In the genomic region with DNA sequence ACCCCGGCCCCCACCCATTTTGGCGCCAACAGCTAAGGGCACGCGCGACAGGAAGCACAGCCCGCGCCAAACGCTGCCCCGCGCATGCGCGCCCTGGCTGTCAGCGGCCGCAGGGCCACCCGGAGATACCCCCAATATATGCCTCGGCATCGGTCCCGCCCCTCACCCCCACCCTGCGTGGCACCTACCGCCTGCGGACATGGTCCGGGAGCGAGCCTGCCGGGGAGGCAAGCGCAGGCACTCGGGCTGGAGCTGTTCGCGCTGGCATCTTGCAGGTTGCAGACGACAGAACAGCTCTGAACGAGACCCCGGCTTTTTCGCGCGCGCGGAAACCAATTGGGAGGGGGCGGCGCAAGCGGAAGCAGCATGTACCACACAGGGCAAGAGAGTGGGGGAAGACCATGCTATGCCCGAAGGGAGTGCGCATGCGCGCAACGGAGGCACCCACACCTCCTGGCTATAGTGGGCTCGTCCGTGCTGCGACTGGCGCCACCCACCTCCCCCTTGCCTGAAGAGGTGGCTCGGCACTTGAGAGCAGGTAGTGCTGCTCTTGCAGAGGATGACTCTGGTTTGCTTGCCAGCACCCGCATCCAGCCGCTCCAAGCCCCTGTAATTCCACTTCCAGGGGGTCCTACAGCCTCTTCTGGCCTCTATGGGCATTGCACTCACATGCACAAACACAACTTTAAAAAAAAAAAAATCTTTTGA, we compare ENCODE assay signal across 8 mouse cellular contexts. TPM values are rescaled to one million over a fixed set of nuclear protein-coding genes. Genes with fewer than 3 reads are reported as not detected.
DNase-seq lines count a peak whose midpoint lies in the region; ATAC-seq and TF ChIP-seq lines count a peak whose summit lies in the region.

No protein-coding gene starts in this region.

- TF ChIP-seq CTCF in E14TG2a.4 (conservative IDR thresholded peaks at IDR 0.05; ENCODE audit: low read length): peak; percentile 27
- peak; percentile 37 for TF ChIP-seq CTCF in liver, postnatal 0 days (IDR thresholded peaks at IDR 0.05; ENCODE audit: low read depth)

- under 1% methylated on average over 50 of the region's 51 CpGs for WGBS in forebrain, embryonic 12.5 days
- WGBS in large intestine, adult 2 months: under 1% methylated on average over 51 of the region's 51 CpGs
- under 1% methylated on average over 50 of the region's 51 CpGs for WGBS in liver, postnatal 0 days (ENCODE audit: insufficient replicate concordance)
- under 1% methylated on average over 50 of the region's 51 CpGs for WGBS in neural tube, embryonic 14.5 days

- H3K9me3 ChIP-seq in E14TG2a.4 (ENCODE audit: low read length): no peaks in the 10 kb centered on the region
- no peaks in the 10 kb centered on the region for H3K9me3 ChIP-seq in forebrain, embryonic 12.5 days
- no peaks in the 10 kb centered on the region for H3K9me3 ChIP-seq in liver, postnatal 0 days (ENCODE audit: low read length)
- H3K9me3 ChIP-seq in neural tube, embryonic 14.5 days (ENCODE audit: control insufficient read depth, low read length): no peaks in the 10 kb centered on the region

- H3K36me3 ChIP-seq in E14TG2a.4 (ENCODE audit: insufficient read depth, low read length): peaks cover 23% of the 10 kb centered on the region
- H3K36me3 ChIP-seq in forebrain, embryonic 12.5 days (replicated peaks): peaks cover 6% of the 10 kb centered on the region
- H3K36me3 ChIP-seq in liver, postnatal 0 days (replicated peaks; ENCODE audit: insufficient read depth, low read length): no peaks in the 10 kb centered on the region
- no peaks in the 10 kb centered on the region for H3K36me3 ChIP-seq in neural tube, embryonic 14.5 days (ENCODE audit: control insufficient read depth, insufficient read depth, low read length)

- no peak for TF ChIP-seq EP300 in liver, postnatal 0 days (IDR thresholded peaks at IDR 0.05; ENCODE audit: low read depth)

- peak overlapping the region; percentile 92 for H3K27ac ChIP-seq in forebrain, embryonic 12.5 days
- peak overlapping the region; percentile 83 for H3K27ac ChIP-seq in liver, postnatal 0 days (ENCODE audit: low read depth)
- peak overlapping the region; percentile 82 for H3K27ac ChIP-seq in neural tube, embryonic 14.5 days (ENCODE audit: low read depth, low read length)

- H3K27me3 ChIP-seq in E14TG2a.4 (ENCODE audit: insufficient read depth, low read length): no peaks in the 10 kb centered on the region
- no peaks in the 10 kb centered on the region for H3K27me3 ChIP-seq in forebrain, embryonic 12.5 days
- no peaks in the 10 kb centered on the region for H3K27me3 ChIP-seq in liver, postnatal 0 days (ENCODE audit: insufficient read depth, low read length)
- no peaks in the 10 kb centered on the region for H3K27me3 ChIP-seq in neural tube, embryonic 14.5 days (ENCODE audit: control insufficient read depth, insufficient read depth, low read length)

- peak overlapping the region; percentile 94 for H3K9ac ChIP-seq in forebrain, embryonic 12.5 days
- peak overlapping the region; percentile 91 for H3K9ac ChIP-seq in liver, postnatal 0 days (replicated peaks)
- H3K9ac ChIP-seq in neural tube, embryonic 14.5 days (replicated peaks; ENCODE audit: low read depth, low read length): peak overlapping the region; percentile 78

- ATAC-seq in forebrain, embryonic 12.5 days (ENCODE audit: low FRiP score): peak; percentile 96
- ATAC-seq in liver, postnatal 0 days: peak; percentile 97
- ATAC-seq in neural tube, embryonic 14.5 days (ENCODE audit: low read depth): peak; percentile 97

- H3K4me2 ChIP-seq in forebrain, embryonic 12.5 days: peak overlapping the region; percentile 82
- H3K4me2 ChIP-seq in liver, postnatal 0 days (ENCODE audit: low read depth, low read length): peak overlapping the region; percentile 96
- peak overlapping the region; percentile 93 for H3K4me2 ChIP-seq in neural tube, embryonic 14.5 days (ENCODE audit: low read depth, low read length)

- peaks cover 53% of the 10 kb centered on the region for H3K4me1 ChIP-seq in E14TG2a.4 (replicated peaks; ENCODE audit: low read depth, low read length)
- peaks cover 19% of the 10 kb centered on the region for H3K4me1 ChIP-seq in forebrain, embryonic 12.5 days
- peaks cover 6% of the 10 kb centered on the region; the same call in 1 of the 2 replicates for H3K4me1 ChIP-seq in liver, postnatal 0 days (ENCODE audit: insufficient read depth)
- peaks cover 11% of the 10 kb centered on the region for H3K4me1 ChIP-seq in neural tube, embryonic 14.5 days (ENCODE audit: control insufficient read depth, insufficient read depth, low read length)

- H3K4me3 ChIP-seq in E14TG2a.4 (replicated peaks; ENCODE audit: low read length): peak overlapping the region; percentile 94
- peak overlapping the region; percentile 90 for H3K4me3 ChIP-seq in forebrain, embryonic 12.5 days (replicated peaks)
- peak overlapping the region; percentile 94 for H3K4me3 ChIP-seq in liver, postnatal 0 days (ENCODE audit: low read depth, low read length)
- peak overlapping the region; percentile 79 for H3K4me3 ChIP-seq in neural tube, embryonic 14.5 days (ENCODE audit: low read depth, low read length)

- intact Hi-C loops in heart, postnatal 10 days (cut with DNase I): loop anchor here (2.0 kb wide), 2 partner anchors 18 to 50 kb away; a partner anchor contains a TSS

- DNase-seq in c-Kit-positive CD71-positive TER-119-positive erythroid progenitor cells, embryonic 14.5 days (ENCODE audit: low spot score): peak; percentile 95
- DNase-seq in heart, postnatal 10 days: peak; percentile 95 to 96
- peak; percentile 60 for DNase-seq in large intestine, adult 2 months (ENCODE audit: low read depth, low spot score)
- DNase-seq in liver, postnatal 0 days: peak; percentile 96
- peak; percentile 96 for DNase-seq in testis, postnatal 10 days (ENCODE audit: low spot score)

RNA-seq across cellular contexts. Expression of a gene that starts 7.0 kb away (rescaled TPM):
- polyA plus RNA-seq in forebrain, embryonic 12.5 days (2016; fragmentation: Nextera tagmentation; extraction: Ambion mirVana): 134 and 153 TPM in 2 replicates
- total RNA-seq in heart, postnatal 10 days (2021): 10 to 100 TPM; 28.9 to 30.6 TPM
- 26.1 and 31.4 TPM in 2 replicates for polyA plus RNA-seq in large intestine, adult 2 months (2012; rRNA removed)
- polyA plus RNA-seq in liver, postnatal 0 days (2015; fragmentation: Nextera tagmentation; extraction: Ambion mirVana): 20.3 and 24.5 TPM in 2 replicates
- 41.1 and 42.7 TPM in 2 replicates for polyA plus RNA-seq in neural tube, embryonic 14.5 days (2014; fragmentation: Nextera tagmentation; extraction: Ambion mirVana)

RNA-seq across cellular contexts. Expression of a gene that starts 23.9 kb away (rescaled TPM):
- polyA plus RNA-seq in forebrain, embryonic 12.5 days (2016; fragmentation: Nextera tagmentation; extraction: Ambion mirVana): 13.1 and 16.5 TPM in 2 replicates
- total RNA-seq in heart, postnatal 10 days (2021): 10 to 100 TPM; 10.2 to 11.0 TPM
- 3.6 and 3.8 TPM in 2 replicates for polyA plus RNA-seq in large intestine, adult 2 months (2012; rRNA removed)
- 2.4 and 3.1 TPM in 2 replicates for polyA plus RNA-seq in liver, postnatal 0 days (2015; fragmentation: Nextera tagmentation; extraction: Ambion mirVana)
- 7.4 and 8.7 TPM in 2 replicates for polyA plus RNA-seq in neural tube, embryonic 14.5 days (2014; fragmentation: Nextera tagmentation; extraction: Ambion mirVana)

RNA-seq across cellular contexts. Expression of a gene that starts 49.9 kb away (rescaled TPM):
- 110 and 111 TPM in 2 replicates for polyA plus RNA-seq in forebrain, embryonic 12.5 days (2016; fragmentation: Nextera tagmentation; extraction: Ambion mirVana)
- 100 to 1,000 TPM; 103 to 104 TPM for total RNA-seq in heart, postnatal 10 days (2021)
- polyA plus RNA-seq in large intestine, adult 2 months (2012; rRNA removed): 97.6 and 106 TPM in 2 replicates
- 54.6 and 55.0 TPM in 2 replicates for polyA plus RNA-seq in liver, postnatal 0 days (2015; fragmentation: Nextera tagmentation; extraction: Ambion mirVana)
- 103 and 115 TPM in 2 replicates for polyA plus RNA-seq in neural tube, embryonic 14.5 days (2014; fragmentation: Nextera tagmentation; extraction: Ambion mirVana)

RNA-seq across cellular contexts. Expression of a gene that starts 54.3 kb away (rescaled TPM):
- 313 and 319 TPM in 2 replicates for polyA plus RNA-seq in forebrain, embryonic 12.5 days (2016; fragmentation: Nextera tagmentation; extraction: Ambion mirVana)
- 100 to 1,000 TPM; 109 to 113 TPM for total RNA-seq in heart, postnatal 10 days (2021)
- polyA plus RNA-seq in large intestine, adult 2 months (2012; rRNA removed): 113 and 117 TPM in 2 replicates
- 128 and 129 TPM in 2 replicates for polyA plus RNA-seq in liver, postnatal 0 days (2015; fragmentation: Nextera tagmentation; extraction: Ambion mirVana)
- 226 and 228 TPM in 2 replicates for polyA plus RNA-seq in neural tube, embryonic 14.5 days (2014; fragmentation: Nextera tagmentation; extraction: Ambion mirVana)

Comparison
In these comparisons a context has a peak if more than half of its experiments do, and no peak if none do; other contexts are left out.
1. Peak in every context shown above with its lines: DNase-seq, ATAC-seq, H3K4me3 ChIP-seq and H3K27ac ChIP-seq.